Mouse (Mus musculus): ENCODE results near the gene Maml3. TPM values are rescaled to one million over a fixed set of nuclear protein-coding genes. Genes with fewer than 3 reads are reported as not detected.

The Maml3 gene
- polyA plus RNA-seq, 1 experiment from 2014 or later: 5.6 TPM

GRCm38 (mm10) chr3:51841598-51841997, 263.3 kb downstream of the Maml3 start:
- WGBS: 72% methylated on average over 12 of the region's 12 CpGs
- DNase-seq (ENCODE audit: low spot score): no peak

DNA sequence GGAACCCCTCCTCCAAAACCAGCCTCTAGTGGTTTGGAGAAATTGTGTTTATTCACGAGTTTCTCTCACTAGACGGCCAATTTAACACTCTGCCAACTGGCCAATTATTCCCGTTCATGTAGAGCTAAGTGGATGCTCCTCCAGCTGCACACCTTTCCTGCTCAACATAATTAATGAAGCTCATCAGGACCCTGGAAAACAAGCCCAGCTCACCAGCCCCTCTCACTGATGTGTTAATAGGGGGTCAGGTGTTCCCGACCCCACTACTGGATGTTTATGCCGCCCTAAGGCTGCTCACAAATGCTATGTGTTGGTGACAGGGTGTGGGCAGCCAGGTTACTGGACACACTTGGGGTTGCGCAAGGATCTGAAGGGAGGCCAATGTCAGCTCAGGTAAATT, 263.7 kb downstream of the Maml3 start:
- DNase-seq (ENCODE audit: low spot score): no peak
- Histone ChIP-seq H3K4me1 (ENCODE audit: insufficient read depth, low read depth, low read length) (no peaks in the 10 kb centered on the region), H3K4me3 (ENCODE audit: low read depth, low read length) (no peak overlapping the region), H3K9me3 (ENCODE audit: low read length) (no peaks in the 10 kb centered on the region), H3K36me3 (ENCODE audit: insufficient read depth, low read length) (no peaks in the 10 kb centered on the region), H3K4me2 (replicated peaks; ENCODE audit: low read depth, low read length) (no peak overlapping the region), H3K27ac (ENCODE audit: low read length) (no peak overlapping the region), H3K27me3 (replicated peaks; ENCODE audit: insufficient read depth, low read length) (no peaks in the 10 kb centered on the region), H3K9ac (replicated peaks; ENCODE audit: low read depth) (no peak overlapping the region)
- TF ChIP-seq CTCF (IDR thresholded peaks at IDR 0.05) (no peak), EP300 (IDR thresholded peaks at IDR 0.05) (no peak)
- 73% methylated on average over 6 of the region's 6 CpGs for WGBS
- ATAC-seq: no peak

More at GRCm38 (mm10) chr3:51841598-51841997, 263.3 kb downstream of the Maml3 start:
- TF ChIP-seq CTCF (IDR thresholded peaks at IDR 0.05) (no peak), EP300 (IDR thresholded peaks at IDR 0.05) (no peak)
- no peaks in the 10 kb centered on the region for H3K36me3 ChIP-seq (ENCODE audit: insufficient read depth, low read length)
- no peaks in the 10 kb centered on the region for H3K27me3 ChIP-seq (replicated peaks; ENCODE audit: insufficient read depth, low read length)
- no peaks in the 10 kb centered on the region for H3K9me3 ChIP-seq (ENCODE audit: low read length)
- no peak for ATAC-seq
- H3K9ac ChIP-seq (replicated peaks; ENCODE audit: low read depth): no peak overlapping the region
- no peak overlapping the region for H3K27ac ChIP-seq (ENCODE audit: low read length)
- no peak overlapping the region for H3K4me2 ChIP-seq (replicated peaks; ENCODE audit: low read depth, low read length)
- H3K4me3 ChIP-seq (ENCODE audit: low read depth, low read length): no peak overlapping the region
- H3K4me1 ChIP-seq (ENCODE audit: insufficient read depth, low read depth, low read length): no peaks in the 10 kb centered on the region

DNA sequence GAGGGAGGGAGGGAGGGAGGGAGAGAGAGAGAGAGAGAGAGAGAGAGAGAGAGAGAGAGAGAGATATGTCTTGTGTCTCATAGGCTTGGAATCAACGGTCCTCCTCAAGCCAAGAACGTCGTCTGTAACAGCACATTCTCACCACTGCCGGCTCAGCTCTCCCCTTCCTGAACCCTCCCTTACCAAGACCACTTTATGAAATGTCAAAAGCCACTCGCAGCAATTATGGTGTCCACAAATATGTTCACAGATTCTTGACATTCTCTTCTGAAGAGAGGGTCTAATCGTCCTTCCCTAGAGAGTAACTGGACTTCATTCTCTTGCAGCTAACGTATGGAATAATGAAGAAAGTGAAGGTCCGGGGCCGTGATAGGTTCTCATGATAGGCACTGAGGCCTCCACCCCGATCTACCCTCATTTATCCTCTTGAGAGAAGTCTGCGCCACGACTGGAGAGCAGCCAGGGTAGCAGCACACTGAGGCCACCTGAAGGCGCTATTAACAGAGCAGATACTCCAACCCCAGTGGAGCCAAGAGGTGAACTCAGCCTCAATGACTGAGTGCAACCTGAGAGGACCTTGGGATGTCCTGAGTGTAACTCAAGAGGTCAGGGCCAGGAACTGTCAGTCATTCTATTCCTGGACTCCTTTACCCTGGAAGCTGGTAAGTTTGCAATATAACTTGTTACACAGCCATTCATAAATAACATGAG, 264.6 kb downstream of the Maml3 start:
- Histone ChIP-seq H3K4me1 (ENCODE audit: insufficient read depth, low read depth, low read length) (no peaks in the 10 kb centered on the region), H3K36me3 (ENCODE audit: insufficient read depth, low read length) (no peaks in the 10 kb centered on the region), H3K27ac (ENCODE audit: low read length) (no peak overlapping the region), H3K9ac (replicated peaks; ENCODE audit: low read depth) (no peak overlapping the region), H3K9me3 (ENCODE audit: low read length) (no peaks in the 10 kb centered on the region), H3K4me3 (ENCODE audit: low read depth, low read length) (no peak overlapping the region), H3K27me3 (replicated peaks; ENCODE audit: insufficient read depth, low read length) (no peaks in the 10 kb centered on the region), H3K4me2 (replicated peaks; ENCODE audit: low read depth, low read length) (no peak overlapping the region)
- WGBS: 56% methylated on average over 13 of the region's 13 CpGs
- TF ChIP-seq CTCF (IDR thresholded peaks at IDR 0.05) (peak; percentile 34; the same call in 1 of the 2 replicates), EP300 (IDR thresholded peaks at IDR 0.05) (peak; percentile 61; the same call in 1 of the 2 replicates)
- DNase-seq (ENCODE audit: low spot score): peak; percentile 43
- ATAC-seq: peak; percentile 60

DNA sequence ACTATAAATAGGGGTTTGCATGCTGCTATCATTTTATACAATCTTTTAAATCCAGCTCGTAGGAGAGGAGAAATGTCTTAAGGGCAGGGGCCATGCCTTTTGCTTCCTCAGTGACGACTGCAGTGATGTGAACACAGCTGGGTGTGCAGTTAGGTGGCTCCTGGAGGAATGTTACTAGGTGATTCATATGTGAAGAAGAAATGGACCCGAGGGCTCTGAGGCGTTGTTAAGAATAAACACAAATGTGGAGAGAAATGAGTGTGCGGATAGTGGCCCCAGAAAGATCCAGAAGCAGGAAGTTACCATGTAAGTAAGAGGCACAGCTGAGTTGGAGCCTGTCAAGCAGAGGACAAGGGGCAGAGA, 265.5 kb downstream of the Maml3 start:
- Histone ChIP-seq H3K9ac (replicated peaks; ENCODE audit: low read depth) (no peak overlapping the region), H3K4me3 (ENCODE audit: low read depth, low read length) (no peak overlapping the region), H3K4me1 (ENCODE audit: insufficient read depth, low read depth, low read length) (no peaks in the 10 kb centered on the region), H3K27ac (ENCODE audit: low read length) (no peak overlapping the region), H3K9me3 (ENCODE audit: low read length) (no peaks in the 10 kb centered on the region), H3K4me2 (replicated peaks; ENCODE audit: low read depth, low read length) (no peak overlapping the region), H3K27me3 (replicated peaks; ENCODE audit: insufficient read depth, low read length) (no peaks in the 10 kb centered on the region), H3K36me3 (ENCODE audit: insufficient read depth, low read length) (no peaks in the 10 kb centered on the region)
- 53% methylated on average over 5 of the region's 5 CpGs for WGBS
- ATAC-seq (no peak), DNase-seq (ENCODE audit: low spot score) (no peak)
- no peak for TF ChIP-seq EP300 (IDR thresholded peaks at IDR 0.05)

DNA sequence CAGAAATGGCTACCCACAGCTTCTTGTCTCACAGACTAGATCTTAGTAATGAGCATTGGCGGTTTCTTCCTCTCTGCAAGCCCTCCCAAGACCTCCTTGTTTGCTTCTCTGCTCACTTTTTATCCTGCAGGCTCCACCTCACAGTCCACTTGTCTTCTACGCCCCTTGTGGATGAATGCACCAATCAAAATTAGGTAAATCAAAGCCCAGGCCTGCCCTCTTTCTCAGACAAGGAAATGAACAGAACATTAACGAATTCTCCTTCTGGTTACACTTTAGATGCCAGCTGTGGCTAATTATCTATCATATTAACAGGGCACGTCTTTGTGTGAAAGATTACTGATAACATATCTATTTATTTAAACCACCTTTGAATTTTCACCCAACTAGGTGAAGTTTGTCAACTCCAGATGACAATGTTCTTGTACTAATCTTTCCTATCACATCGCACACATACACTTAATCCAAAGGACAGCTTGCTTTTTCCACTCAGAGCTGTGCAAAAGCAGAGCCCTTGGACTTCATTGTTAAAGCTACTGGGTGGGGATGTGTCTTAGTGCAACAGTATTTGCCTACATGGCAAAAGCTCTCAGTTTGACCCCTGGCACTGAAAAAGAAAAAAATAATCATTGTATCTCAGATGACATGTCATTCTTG, 266.1 kb downstream of the Maml3 start:
- no peak for DNase-seq (ENCODE audit: low spot score)
- TF ChIP-seq EP300 (IDR thresholded peaks at IDR 0.05): no peak
- no peak overlapping the region for H3K27ac ChIP-seq (ENCODE audit: low read length)
- no peak overlapping the region for H3K4me3 ChIP-seq (ENCODE audit: low read depth, low read length)
- no peaks in the 10 kb centered on the region for H3K4me1 ChIP-seq (ENCODE audit: insufficient read depth, low read depth, low read length)
- no peak for ATAC-seq
- no peaks in the 10 kb centered on the region for H3K27me3 ChIP-seq (replicated peaks; ENCODE audit: insufficient read depth, low read length)
- H3K4me2 ChIP-seq (replicated peaks; ENCODE audit: low read depth, low read length): no peak overlapping the region
- H3K9ac ChIP-seq (replicated peaks; ENCODE audit: low read depth): no peak overlapping the region
- 74% methylated on average over 5 of the region's 5 CpGs for WGBS
- no peaks in the 10 kb centered on the region for H3K9me3 ChIP-seq (ENCODE audit: low read length)
- no peaks in the 10 kb centered on the region for H3K36me3 ChIP-seq (ENCODE audit: insufficient read depth, low read length)

GRCm38 (mm10) chr3:51832985-51833384, 271.9 kb downstream of the Maml3 start:
- Histone ChIP-seq H3K4me2 (replicated peaks; ENCODE audit: low read depth, low read length) (no peak overlapping the region), H3K9ac (replicated peaks; ENCODE audit: low read depth) (no peak overlapping the region), H3K27me3 (replicated peaks; ENCODE audit: insufficient read depth, low read length) (no peaks in the 10 kb centered on the region), H3K9me3 (ENCODE audit: low read length) (no peaks in the 10 kb centered on the region), H3K4me3 (ENCODE audit: low read depth, low read length) (no peak overlapping the region), H3K27ac (ENCODE audit: low read length) (no peak overlapping the region), H3K36me3 (ENCODE audit: insufficient read depth, low read length) (no peaks in the 10 kb centered on the region), H3K4me1 (ENCODE audit: insufficient read depth, low read depth, low read length) (peaks cover 3% of the 10 kb centered on the region; the same call in 1 of the 2 replicates)
- WGBS: 50% methylated on average over 15 of the region's 15 CpGs
- DNase-seq (ENCODE audit: low spot score): no peak
- no peak for ATAC-seq
- TF ChIP-seq EP300 (IDR thresholded peaks at IDR 0.05): no peak
- no peak for TF ChIP-seq CTCF (IDR thresholded peaks at IDR 0.05)

Measured in lung, postnatal 0 days (tissue).